Mouse (Mus musculus): Measurements from ENCODE around the gene Gm49486. TPM values are rescaled to one million over a fixed set of nuclear protein-coding genes. Genes with fewer than 3 reads are reported as not detected.

The Gm49486 gene
- polyA plus RNA-seq, 1 experiment, result 1.1 TPM

- no peak for DNase-seq (ENCODE audit: low spot score)
Observed at GRCm38 (mm10) chr15:79270317-79271123, 41.3 kb downstream of the Gm49486 start.

GRCm38 (mm10) chr15:79271124-79271746 is 42.0 kb downstream of the Gm49486 start:
- DNase-seq (ENCODE audit: low spot score), result no peak

- no peak for DNase-seq (ENCODE audit: low spot score)
Observed at GRCm38 (mm10) chr15:79273020-79273419, 43.8 kb downstream of the Gm49486 start.

GRCm38 (mm10) chr15:79277728-79278127 is 48.5 kb downstream of the Gm49486 start:
- DNase-seq (ENCODE audit: low spot score), result no peak

DNA sequence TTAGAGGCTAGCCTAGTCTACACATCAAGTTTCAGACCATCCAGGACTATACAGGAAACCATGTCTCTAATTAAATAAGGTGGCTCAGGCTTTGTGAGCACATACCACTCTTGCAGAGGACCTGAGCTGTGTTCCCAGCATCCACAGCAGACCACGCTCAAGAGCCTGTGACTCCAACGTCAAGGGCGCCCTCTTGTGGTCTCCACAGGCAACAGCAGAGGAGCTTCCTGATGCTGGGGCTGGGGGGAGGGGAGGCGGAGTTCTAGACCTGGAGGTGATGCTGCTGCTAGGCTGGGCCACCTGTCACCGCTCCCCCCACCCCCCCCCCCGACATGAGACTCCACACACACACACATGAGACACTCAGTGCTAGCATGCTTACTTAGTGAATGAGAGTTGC is 51.0 kb downstream of the Gm49486 start:
- DNase-seq (ENCODE audit: low spot score), result no peak

DNA sequence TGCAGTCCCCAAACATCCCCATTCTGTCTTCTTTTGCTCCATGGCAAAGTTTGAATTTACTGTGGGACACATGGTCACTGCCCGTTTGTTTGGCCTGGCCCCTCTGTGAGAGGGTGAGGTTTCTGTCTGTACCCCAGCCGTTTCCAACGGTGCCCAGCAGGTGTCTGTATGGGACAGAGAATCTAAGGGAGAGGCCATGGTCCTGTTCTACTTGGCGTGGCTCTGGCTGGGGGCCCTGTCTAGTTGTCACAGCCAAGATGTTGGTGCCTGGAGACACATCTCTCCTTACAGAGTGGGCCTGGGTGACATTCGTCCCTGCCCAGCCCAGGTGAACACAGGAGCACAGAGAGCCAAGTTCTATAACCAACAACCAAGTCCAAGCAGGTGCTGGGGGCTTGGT is 51.7 kb downstream of the Gm49486 start:
- DNase-seq (ENCODE audit: low spot score), result no peak

DNA sequence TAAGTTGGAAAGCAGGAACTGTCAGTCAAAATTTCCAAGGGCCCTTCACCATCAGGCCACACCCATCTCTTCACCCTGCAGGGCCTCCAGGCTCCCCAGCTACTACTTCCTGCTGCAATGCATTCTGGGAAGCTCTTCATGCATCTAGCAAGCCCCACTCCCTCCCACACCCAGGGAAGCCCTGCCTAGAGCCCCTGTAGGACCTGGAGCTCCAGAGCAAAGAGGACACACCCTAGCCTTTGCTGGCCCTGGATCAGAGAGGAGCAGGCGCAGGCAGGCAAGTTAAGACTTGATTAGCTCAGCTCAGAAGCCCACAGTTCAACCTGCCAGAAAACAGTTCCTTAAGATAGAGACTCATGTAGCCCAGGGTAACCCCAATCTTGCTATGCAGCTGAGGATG is 52.2 kb downstream of the Gm49486 start:
- no peak for DNase-seq (ENCODE audit: low spot score)

- DNase-seq (ENCODE audit: low spot score), result no peak
Observed at GRCm38 (mm10) chr15:79282434-79282833, 53.2 kb downstream of the Gm49486 start.

DNA sequence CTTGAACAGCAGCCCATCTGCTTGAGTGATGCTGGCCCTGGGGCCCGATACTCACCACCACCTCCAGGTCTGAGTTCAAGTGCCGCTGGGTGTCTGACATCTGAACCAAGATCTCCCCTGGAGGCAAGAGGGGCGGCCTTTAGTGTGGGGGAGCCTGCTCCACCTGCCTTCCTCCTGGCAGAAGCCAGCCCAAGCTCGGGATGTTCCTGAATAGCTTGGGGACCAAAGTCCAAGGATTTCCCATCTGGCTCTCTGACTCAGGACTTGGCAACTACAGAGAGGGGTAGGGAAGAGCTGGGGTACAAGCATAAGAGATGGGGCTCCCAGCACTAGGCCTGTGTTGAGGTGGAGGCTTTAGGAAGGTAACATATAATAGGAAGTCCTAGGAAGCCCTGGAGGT is 54.2 kb downstream of the Gm49486 start:
- DNase-seq (ENCODE audit: low spot score), result no peak

GRCm38 (mm10) chr15:79285399-79285798 is 56.2 kb downstream of the Gm49486 start, which contains the start of gene Baiap2l2:
TSS of gene Baiap2l2 (minus strand) at chr15:79285537.
- DNase-seq (ENCODE audit: low spot score), result no peak

- DNase-seq (ENCODE audit: low spot score), result no peak
Observed at GRCm38 (mm10) chr15:79286141-79286540, 57.0 kb downstream of the Gm49486 start.

- no peak for DNase-seq (ENCODE audit: low spot score)
Observed at GRCm38 (mm10) chr15:79287091-79287490, 57.9 kb downstream of the Gm49486 start.

- DNase-seq (ENCODE audit: low spot score), result no peak
Observed at GRCm38 (mm10) chr15:79288387-79288786, 59.2 kb downstream of the Gm49486 start.

- no peak for DNase-seq (ENCODE audit: low spot score)
Observed at GRCm38 (mm10) chr15:79289441-79289840, 60.2 kb downstream of the Gm49486 start.

- DNase-seq (ENCODE audit: low spot score), result no peak
Observed at GRCm38 (mm10) chr15:79290340-79290739, 61.1 kb downstream of the Gm49486 start.

DNA sequence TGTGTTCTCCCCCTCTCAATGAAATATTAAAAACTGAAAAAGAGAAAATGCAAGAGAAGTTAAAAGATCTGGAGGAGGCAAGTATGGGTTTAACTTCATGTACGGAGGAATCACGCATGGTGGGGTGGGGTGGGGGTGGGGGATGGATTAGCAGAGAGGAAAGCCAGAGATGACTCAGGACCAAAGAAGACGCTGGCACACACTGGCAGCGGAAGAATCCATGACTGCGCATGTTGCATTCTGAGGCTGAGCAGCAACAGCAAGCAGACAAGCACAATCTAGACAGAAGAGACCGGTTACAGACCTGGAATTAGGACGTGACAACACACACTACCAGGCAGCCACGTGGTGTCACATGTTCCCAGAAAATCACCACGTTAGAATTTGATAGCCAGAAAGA is 63.6 kb downstream of the Gm49486 start:
- no peak for DNase-seq (ENCODE audit: low spot score)

GRCm38 (mm10) chr15:79298553-79298952 is 69.4 kb downstream of the Gm49486 start:
- DNase-seq (ENCODE audit: low spot score), result no peak

GRCm38 (mm10) chr15:79299563-79300155 is 70.5 kb downstream of the Gm49486 start:
- DNase-seq (ENCODE audit: low spot score), result no peak

DNA sequence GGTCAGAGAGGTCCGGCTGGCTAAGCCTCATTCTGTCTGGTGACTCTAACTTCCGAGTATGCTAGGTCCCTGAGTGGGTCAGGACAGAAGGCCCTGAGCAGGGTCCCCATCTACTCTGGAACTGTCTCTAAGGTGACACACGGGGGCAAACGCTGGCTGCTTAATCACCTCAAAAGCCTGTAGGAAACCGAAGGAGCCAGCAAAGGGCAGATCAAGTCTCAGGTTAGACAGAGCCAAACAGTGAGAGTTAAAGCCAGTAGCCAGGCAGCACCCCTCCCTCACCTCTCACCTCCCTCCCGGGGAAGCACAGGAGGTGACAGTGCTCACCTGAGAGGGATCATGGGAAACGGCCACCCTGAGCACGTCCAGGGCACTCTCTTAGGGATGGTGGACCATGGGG is 74.5 kb downstream of the Gm49486 start:
- no peak for DNase-seq (ENCODE audit: low spot score)

- DNase-seq (ENCODE audit: low spot score), result no peak
Observed at GRCm38 (mm10) chr15:79304832-79305231, 75.6 kb downstream of the Gm49486 start.

DNA sequence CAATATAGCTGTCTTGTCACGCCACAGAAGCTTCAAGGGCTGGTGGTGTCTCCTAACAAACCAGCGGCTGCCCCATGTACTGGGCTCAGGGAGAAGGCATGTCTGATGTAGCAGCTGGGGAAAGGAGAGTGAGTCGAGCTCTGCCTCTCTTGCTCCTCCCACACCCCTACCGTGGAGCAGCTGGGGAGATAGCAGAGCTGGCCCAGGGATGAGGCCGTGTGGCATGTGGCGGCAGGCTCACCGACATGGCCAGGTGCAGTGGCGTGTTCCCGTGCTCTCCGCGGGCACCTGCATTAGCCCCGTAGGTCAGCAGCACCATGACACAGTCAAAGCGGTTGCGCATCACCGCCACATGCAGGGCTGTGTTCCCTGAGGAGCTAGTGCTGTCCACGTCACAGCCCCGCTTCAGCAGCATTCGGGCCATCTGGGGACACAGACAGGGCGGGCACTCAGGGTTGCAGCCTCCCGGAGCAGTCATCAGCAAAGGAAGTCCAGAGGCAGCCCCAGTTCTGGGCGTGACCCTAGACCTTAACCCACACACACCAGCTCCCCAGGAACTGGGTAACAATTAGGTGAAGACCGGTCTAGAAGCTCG is 76.9 kb downstream of the Gm49486 start:
- no peak for DNase-seq (ENCODE audit: low spot score)

All from urinary bladder, adult 2 months (tissue).